Mouse (Mus musculus): ENCODE data around the gene Duoxa1. TPM values are rescaled to one million over a fixed set of nuclear protein-coding genes. Genes with fewer than 3 reads are reported as not detected.

Duoxa1 gene
- polyA plus RNA-seq, 1 experiment, result not detected

GRCm38 (mm10) chr2:122324586-122324985 lies 11.1 kb upstream of the Duoxa1 start:
- TF ChIP-seq CTCF (IDR thresholded peaks at IDR 0.05; ENCODE audit: control insufficient read depth, insufficient read depth, low read length) (no peak), POLR2A (IDR thresholded peaks at IDR 0.05; ENCODE audit: borderline replicate concordance, control insufficient read depth, low read depth, low read length) (no peak)
- H3K4me1 ChIP-seq (ENCODE audit: control insufficient read depth, insufficient read depth, low read length), result no peaks in the 10 kb centered on the region
- no peak overlapping the region for H3K27ac ChIP-seq (ENCODE audit: control insufficient read depth, insufficient read depth, low read depth, low read length, poor library complexity)
- no peak overlapping the region for H3K4me3 ChIP-seq (replicated peaks; ENCODE audit: control insufficient read depth, low read depth, low read length)
- 76% methylated on average over 3 of the region's 3 CpGs for WGBS

- no peak overlapping the region for H3K4me3 ChIP-seq (replicated peaks; ENCODE audit: control insufficient read depth, low read depth, low read length)
- H3K27ac ChIP-seq (ENCODE audit: control insufficient read depth, insufficient read depth, low read depth, low read length, poor library complexity), result no peak overlapping the region
- no peaks in the 10 kb centered on the region for H3K4me1 ChIP-seq (ENCODE audit: control insufficient read depth, insufficient read depth, low read length)
- TF ChIP-seq CTCF (IDR thresholded peaks at IDR 0.05; ENCODE audit: control insufficient read depth, insufficient read depth, low read length) (no peak), POLR2A (IDR thresholded peaks at IDR 0.05; ENCODE audit: borderline replicate concordance, control insufficient read depth, low read depth, low read length) (no peak)
- WGBS, result 59% methylated on average over 3 of the region's 3 CpGs
Observed at GRCm38 (mm10) chr2:122323960-122324359, 10.4 kb upstream of the Duoxa1 start.

DNA sequence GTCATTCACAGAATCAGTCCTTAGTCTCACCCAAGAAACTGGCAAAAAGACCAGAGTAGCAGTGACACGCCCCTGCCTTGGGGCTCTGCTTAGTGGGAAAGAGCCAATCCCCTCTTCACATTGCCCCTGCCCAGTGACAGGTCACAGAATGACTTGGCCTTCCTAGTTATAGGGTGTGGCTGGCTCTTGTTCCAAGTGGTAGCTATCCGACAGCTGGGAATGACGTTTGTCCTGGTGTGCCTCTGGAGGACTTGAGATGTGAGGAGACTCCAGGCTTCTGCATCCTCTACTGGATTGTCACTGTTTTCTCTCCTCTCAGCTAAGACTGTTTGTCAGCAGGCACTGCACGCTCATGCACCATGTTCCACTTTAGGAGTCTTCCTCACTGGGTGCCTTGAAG lies 3.9 kb upstream of the Duoxa1 start:
- H3K4me1 ChIP-seq (ENCODE audit: control insufficient read depth, insufficient read depth, low read length), result no peaks in the 10 kb centered on the region
- TF ChIP-seq CTCF (IDR thresholded peaks at IDR 0.05; ENCODE audit: control insufficient read depth, insufficient read depth, low read length) (no peak), POLR2A (IDR thresholded peaks at IDR 0.05; ENCODE audit: borderline replicate concordance, control insufficient read depth, low read depth, low read length) (no peak)
- 67% methylated on average over 4 of the region's 4 CpGs for WGBS
- H3K27ac ChIP-seq (ENCODE audit: control insufficient read depth, insufficient read depth, low read depth, low read length, poor library complexity), result no peak overlapping the region
- no peak overlapping the region for H3K4me3 ChIP-seq (replicated peaks; ENCODE audit: control insufficient read depth, low read depth, low read length)

GRCm38 (mm10) chr2:122315372-122315771 lies 1.8 kb upstream of the Duoxa1 start, which contains the start of gene Duox1:
Gene Duox1, plus strand, starts transcription at chr2:122315672.
- Histone ChIP-seq H3K4me3 (replicated peaks; ENCODE audit: control insufficient read depth, low read depth, low read length) (no peak within 1 kb of the TSS), H3K4me1 (ENCODE audit: control insufficient read depth, insufficient read depth, low read length) (no peaks in the 10 kb centered on the region), H3K27ac (ENCODE audit: control insufficient read depth, insufficient read depth, low read depth, low read length, poor library complexity) (no peak within 1 kb of the TSS)
- 76% methylated on average over 7 of the region's 7 CpGs for WGBS
- TF ChIP-seq POLR2A (IDR thresholded peaks at IDR 0.05; ENCODE audit: borderline replicate concordance, control insufficient read depth, low read depth, low read length), result no peak
- no peak for TF ChIP-seq CTCF (IDR thresholded peaks at IDR 0.05; ENCODE audit: control insufficient read depth, insufficient read depth, low read length)

DNA sequence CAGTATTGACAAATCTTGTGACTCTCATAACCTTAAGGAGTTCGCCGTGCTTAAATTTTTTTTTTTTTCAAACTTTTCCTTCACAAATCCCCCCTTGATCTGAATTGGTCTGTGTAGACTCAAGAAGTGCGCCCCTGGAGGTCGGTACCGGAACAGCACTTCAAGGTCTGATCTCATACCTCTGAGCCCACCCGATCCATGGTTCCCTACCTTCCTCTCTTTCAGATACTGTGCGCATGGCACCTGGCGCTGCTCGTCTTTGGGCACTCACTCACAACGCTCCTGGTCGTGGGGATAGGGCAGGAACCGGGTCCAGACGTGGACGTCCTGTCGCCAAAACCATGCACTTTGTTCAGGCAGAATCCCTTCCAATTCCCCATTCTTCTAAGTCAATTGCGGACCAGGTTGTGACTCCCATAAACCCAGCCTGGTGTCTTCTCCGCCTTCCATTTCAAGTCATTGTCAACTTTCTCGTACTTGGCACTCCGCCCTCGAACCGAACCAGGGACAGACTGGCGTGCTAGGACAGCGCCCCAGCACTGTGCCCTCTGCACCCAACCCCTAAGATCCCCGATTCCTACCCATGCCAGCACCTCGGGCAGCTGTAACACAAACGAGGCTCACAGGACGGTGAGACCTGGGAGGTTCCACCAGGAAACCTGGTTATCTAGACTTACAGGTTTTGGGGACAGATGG lies 660 bp downstream of the Duoxa1 start:
- 4% methylated on average over 27 of the region's 27 CpGs for WGBS
- H3K4me3 ChIP-seq (replicated peaks; ENCODE audit: control insufficient read depth, low read depth, low read length), result no peak overlapping the region
- H3K27ac ChIP-seq (ENCODE audit: control insufficient read depth, insufficient read depth, low read depth, low read length, poor library complexity), result no peak overlapping the region
- TF ChIP-seq POLR2A (IDR thresholded peaks at IDR 0.05; ENCODE audit: borderline replicate concordance, control insufficient read depth, low read depth, low read length) (no peak), CTCF (IDR thresholded peaks at IDR 0.05; ENCODE audit: control insufficient read depth, insufficient read depth, low read length) (peak; percentile 74)
- no peaks in the 10 kb centered on the region for H3K4me1 ChIP-seq (ENCODE audit: control insufficient read depth, insufficient read depth, low read length)

GRCm38 (mm10) chr2:122311561-122311960 lies 2.0 kb downstream of the Duoxa1 start:
- no peak for TF ChIP-seq POLR2A (IDR thresholded peaks at IDR 0.05; ENCODE audit: borderline replicate concordance, control insufficient read depth, low read depth, low read length)
- no peak for TF ChIP-seq CTCF (IDR thresholded peaks at IDR 0.05; ENCODE audit: control insufficient read depth, insufficient read depth, low read length)
- Histone ChIP-seq H3K4me3 (replicated peaks; ENCODE audit: control insufficient read depth, low read depth, low read length) (no peak overlapping the region), H3K27ac (ENCODE audit: control insufficient read depth, insufficient read depth, low read depth, low read length, poor library complexity) (no peak overlapping the region), H3K4me1 (ENCODE audit: control insufficient read depth, insufficient read depth, low read length) (no peaks in the 10 kb centered on the region)
- WGBS, result 66% methylated on average over 2 of the region's 2 CpGs

- Histone ChIP-seq H3K4me3 (replicated peaks; ENCODE audit: control insufficient read depth, low read depth, low read length) (no peak overlapping the region), H3K4me1 (ENCODE audit: control insufficient read depth, insufficient read depth, low read length) (no peaks in the 10 kb centered on the region), H3K27ac (ENCODE audit: control insufficient read depth, insufficient read depth, low read depth, low read length, poor library complexity) (no peak overlapping the region)
- WGBS, result 33% methylated on average over 3 of the region's 3 CpGs
- TF ChIP-seq CTCF (IDR thresholded peaks at IDR 0.05; ENCODE audit: control insufficient read depth, insufficient read depth, low read length) (no peak), POLR2A (IDR thresholded peaks at IDR 0.05; ENCODE audit: borderline replicate concordance, control insufficient read depth, low read depth, low read length) (no peak)
Observed at GRCm38 (mm10) chr2:122309647-122310046, 3.9 kb downstream of the Duoxa1 start.

DNA sequence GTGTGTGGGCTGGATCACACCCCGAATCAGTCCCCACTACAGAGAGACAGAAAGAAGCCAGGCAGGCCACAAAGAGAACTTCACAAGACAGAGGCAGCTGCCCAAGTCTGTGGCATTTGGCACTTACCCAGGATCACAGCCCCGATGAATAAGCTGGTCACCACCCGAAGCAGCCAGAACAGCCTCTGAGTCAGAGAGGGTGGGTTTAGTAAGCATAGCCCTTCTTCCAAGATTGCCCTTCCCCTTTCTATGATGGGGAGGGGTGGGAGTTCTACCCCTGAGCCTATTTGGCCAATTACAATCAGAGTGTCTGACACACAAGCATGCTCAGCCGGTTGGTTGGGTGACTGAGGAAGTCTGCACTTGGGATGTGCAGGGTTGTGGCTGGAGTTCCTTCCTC lies 7.3 kb downstream of the Duoxa1 start:
- Histone ChIP-seq H3K4me1 (ENCODE audit: control insufficient read depth, insufficient read depth, low read length) (peaks cover 2% of the 10 kb centered on the region), H3K4me3 (replicated peaks; ENCODE audit: control insufficient read depth, low read depth, low read length) (no peak overlapping the region), H3K27ac (ENCODE audit: control insufficient read depth, insufficient read depth, low read depth, low read length, poor library complexity) (no peak overlapping the region)
- 0% methylated on average over 4 of the region's 4 CpGs for WGBS
- TF ChIP-seq POLR2A (IDR thresholded peaks at IDR 0.05; ENCODE audit: borderline replicate concordance, control insufficient read depth, low read depth, low read length), result no peak

Measured in bone marrow, adult 2 months (tissue).